Mouse (Mus musculus) MEL (cell line): ENCODE data around the gene Nup153. TPM values are rescaled to one million over a fixed set of nuclear protein-coding genes. Genes with fewer than 3 reads are reported as not detected.

Experiments used
- DNase-seq: peaks from one replicate; pipeline ENCODE4 v3.0.0; 2011; ENCODE audit warnings: low read depth, low spot score
- H3K27ac ChIP-seq: 2 replicates; pipeline ENCODE4 v1.5.1; 2012; ENCODE audit warnings: low read depth, mild to moderate bottlenecking, control low read depth, low read length, moderate library complexity; ENCODE audit not compliant: control insufficient read depth
- H3K27me3 ChIP-seq, 2 experiments: fragments of 150-350 bp in 1 of 2; sonication (generic) in 1 of 2; 2 replicates each; pipeline ENCODE4 v1.6.1; 2012; ENCODE audit warnings: low read length in 2 of 2, mild to moderate bottlenecking in 2 of 2, improper control_type of control experiment in 1 of 2, moderate library complexity in 1 of 2; ENCODE audit not compliant: insufficient read depth in 2 of 2, control insufficient read depth in 1 of 2
- H3K36me3 ChIP-seq, 2 experiments: 2 replicates each; pipeline ENCODE4 v1.6.1; 2012 to 2014; ENCODE audit warnings: low read length in 2 of 2, improper control_type of control experiment in 1 of 2, inconsistent platforms in 1 of 2, mild to moderate bottlenecking in 1 of 2; ENCODE audit not compliant: insufficient read depth in 2 of 2, control insufficient read depth in 1 of 2
- H3K4me1 ChIP-seq, 2 experiments: fragments of 150-350 bp in 1 of 2; sonication (generic) in 1 of 2; 2 replicates each; pipeline ENCODE4 v1.6.1; 2012; ENCODE audit warnings: low read length in 2 of 2, improper control_type of control experiment in 1 of 2, mild to moderate bottlenecking in 1 of 2; ENCODE audit not compliant: insufficient read depth in 2 of 2, control insufficient read depth in 1 of 2
- H3K4me3 ChIP-seq, 2 experiments: fragments of 150-350 bp in 1 of 2; sonication (generic) in 1 of 2; 2 replicates each; pipeline ENCODE4 v1.5.1; 2012; ENCODE audit warnings: low read depth in 2 of 2, low read length in 2 of 2, mild to moderate bottlenecking in 2 of 2, moderate library complexity in 2 of 2, control low read depth in 1 of 2, improper control_type of control experiment in 1 of 2; ENCODE audit not compliant: control insufficient read depth in 1 of 2, insufficient read depth in 1 of 2
- H3K79me2 ChIP-seq: 2 replicates; pipeline ENCODE4 v1.6.1; 2012; ENCODE audit warnings: mild to moderate bottlenecking, low read length, moderate library complexity; ENCODE audit not compliant: control insufficient read depth, poor library complexity, insufficient read depth
- H3K9ac ChIP-seq: 2 replicates; pipeline ENCODE4 v1.6.1; 2012; ENCODE audit warnings: low read depth, mild to moderate bottlenecking, control low read depth, low read length, moderate library complexity; ENCODE audit not compliant: control insufficient read depth, poor library complexity, severe bottlenecking
- H3K9me3 ChIP-seq: fragments of 150-350 bp; sonication (generic); replicated peaks from 2 replicates; pipeline ENCODE4 v1.6.1; 2012; ENCODE audit warnings: mild to moderate bottlenecking, low read length, improper control_type of control experiment, moderate library complexity; ENCODE audit not compliant: insufficient read depth
- BHLHE40 ChIP-seq: IDR thresholded peaks from 2 replicates; pipeline ENCODE4 v1.6.1; 2012; ENCODE audit warnings: low read depth, mild to moderate bottlenecking, inconsistent platforms, low read length, improper control_type of control experiment, borderline replicate concordance
- CHD2 ChIP-seq: IDR thresholded peaks from 2 replicates; pipeline ENCODE4 v1.6.1; 2011; ENCODE audit warnings: low read length, improper control_type of control experiment
- CTCF ChIP-seq, 3 experiments: IDR thresholded peaks in 2 of 3; conservative IDR thresholded peaks in 1 of 3; 2 replicates each; pipeline ENCODE4 v1.5.1; 2011 to 2012; ENCODE audit warnings: low read length in 3 of 3, low read depth in 2 of 3, mild to moderate bottlenecking in 2 of 3, improper control_type of control experiment in 1 of 3, inconsistent platforms in 1 of 3, mixed read lengths in 1 of 3, moderate library complexity in 1 of 3; ENCODE audit not compliant: control insufficient read depth in 1 of 3, insufficient read depth in 1 of 3, poor library complexity in 1 of 3, severe bottlenecking in 1 of 3
- E2F4 ChIP-seq: IDR thresholded peaks from 2 replicates; pipeline ENCODE4 v1.6.1; 2011; ENCODE audit warnings: low read depth, low read length, improper control_type of control experiment, borderline replicate concordance
- ELF1 ChIP-seq: IDR thresholded peaks from 2 replicates; pipeline ENCODE4 v1.6.1; 2014; ENCODE audit warnings: low read depth, mild to moderate bottlenecking, inconsistent platforms, low read length, improper control_type of control experiment, moderate library complexity
- EP300 ChIP-seq, 2 experiments: IDR thresholded peaks; 2 replicates each; pipeline ENCODE4 v1.6.1; 2011; ENCODE audit warnings: improper control_type of control experiment in 2 of 2, low read length in 2 of 2, low read depth in 1 of 2, mild to moderate bottlenecking in 1 of 2
- GATA1 ChIP-seq: IDR thresholded peaks from 2 replicates; pipeline ENCODE4 v1.6.1; 2011; ENCODE audit warnings: low read depth, low read length, improper control_type of control experiment
- HCFC1 ChIP-seq: IDR thresholded peaks from 2 replicates; pipeline ENCODE4 v1.6.1; 2012; ENCODE audit warnings: low read depth, mild to moderate bottlenecking, inconsistent platforms, low read length, improper control_type of control experiment, moderate library complexity
- JUND ChIP-seq: IDR thresholded peaks from 2 replicates; pipeline ENCODE4 v1.6.1; 2011; ENCODE audit warnings: low read depth, mild to moderate bottlenecking, improper control_type of control experiment, low read length
- MAFK ChIP-seq: IDR thresholded peaks from 2 replicates; pipeline ENCODE4 v1.6.1; 2011; ENCODE audit warnings: low read depth, mild to moderate bottlenecking, low read length, improper control_type of control experiment, borderline replicate concordance
- MAX ChIP-seq: IDR thresholded peaks from 2 replicates; pipeline ENCODE4 v1.6.1; 2011; ENCODE audit warnings: low read length, improper control_type of control experiment
- MAZ ChIP-seq: IDR thresholded peaks from 2 replicates; pipeline ENCODE4 v1.6.1; 2012; ENCODE audit warnings: low read depth, mild to moderate bottlenecking, inconsistent platforms, low read length, improper control_type of control experiment
- MEF2A ChIP-seq: IDR thresholded peaks from 2 replicates; pipeline ENCODE4 v1.6.1; 2014; ENCODE audit warnings: low read depth, mild to moderate bottlenecking, inconsistent platforms, low read length, improper control_type of control experiment; ENCODE audit not compliant: poor library complexity, insufficient replicate concordance, severe bottlenecking; ENCODE audit errors: extremely low read depth
- MXI1 ChIP-seq: IDR thresholded peaks from 2 replicates; pipeline ENCODE4 v1.6.1; 2011; ENCODE audit warnings: mild to moderate bottlenecking, low read depth, low read length, improper control_type of control experiment
- MYB ChIP-seq: IDR thresholded peaks from 2 replicates; pipeline ENCODE4 v1.6.1; 2011; ENCODE audit warnings: mild to moderate bottlenecking, low read depth, low read length, improper control_type of control experiment
- MYC ChIP-seq: IDR thresholded peaks from 2 replicates; pipeline ENCODE4 v1.6.1; 2011; ENCODE audit warnings: low read depth, mild to moderate bottlenecking, low read length, improper control_type of control experiment, moderate library complexity
- NRF1 ChIP-seq: IDR thresholded peaks from 2 replicates; pipeline ENCODE4 v1.6.1; 2014; ENCODE audit warnings: low read depth, mild to moderate bottlenecking, inconsistent platforms, low read length, improper control_type of control experiment, moderate library complexity; ENCODE audit not compliant: poor library complexity, insufficient read depth, severe bottlenecking
- POLR2A ChIP-seq, 2 experiments: IDR thresholded peaks; 2 replicates each; pipeline ENCODE4 v1.6.1; 2011 to 2012; ENCODE audit warnings: low read length in 2 of 2, mild to moderate bottlenecking in 2 of 2, control low read depth in 1 of 2, improper control_type of control experiment in 1 of 2, low read depth in 1 of 2, moderate library complexity in 1 of 2; ENCODE audit not compliant: control insufficient read depth in 1 of 2, insufficient read depth in 1 of 2, poor library complexity in 1 of 2
- POLR2AphosphoS2 ChIP-seq: IDR thresholded peaks from 2 replicates; pipeline ENCODE4 v1.6.1; 2011; ENCODE audit warnings: low read length, improper control_type of control experiment
- POLR2AphosphoS5 ChIP-seq: IDR thresholded peaks from 2 replicates; pipeline ENCODE4 v1.6.1; 2012; ENCODE audit warnings: low read depth, borderline replicate concordance, mild to moderate bottlenecking, inconsistent platforms, low read length, moderate library complexity, mixed read lengths
- RCOR1 ChIP-seq: IDR thresholded peaks from 2 replicates; pipeline ENCODE4 v1.6.1; 2012; ENCODE audit warnings: low read depth, mild to moderate bottlenecking, inconsistent platforms, low read length, improper control_type of control experiment
- SIN3A ChIP-seq: IDR thresholded peaks from 2 replicates; pipeline ENCODE4 v1.6.1; 2012; ENCODE audit warnings: low read length, improper control_type of control experiment, inconsistent platforms
- UBTF ChIP-seq: IDR thresholded peaks from 2 replicates; pipeline ENCODE4 v1.6.1; 2012; ENCODE audit warnings: low read depth, mild to moderate bottlenecking, inconsistent platforms, low read length, improper control_type of control experiment, moderate library complexity, borderline replicate concordance; ENCODE audit not compliant: insufficient read depth
- USF1 ChIP-seq: IDR thresholded peaks from 2 replicates; pipeline ENCODE4 v1.6.1; 2014; ENCODE audit warnings: low read depth, mild to moderate bottlenecking, inconsistent platforms, low read length, improper control_type of control experiment, moderate library complexity
- ZKSCAN1 ChIP-seq: IDR thresholded peaks from 2 replicates; pipeline ENCODE4 v1.6.1; 2012; ENCODE audit warnings: low read depth, mild to moderate bottlenecking, inconsistent platforms, low read length, improper control_type of control experiment, moderate library complexity
- ZMIZ1 ChIP-seq: IDR thresholded peaks from 2 replicates; pipeline ENCODE4 v1.6.1; 2012; ENCODE audit warnings: low read depth, mild to moderate bottlenecking, inconsistent platforms, low read length, improper control_type of control experiment, moderate library complexity
- polyA plus RNA-seq, 2 experiments: library from polyadenylated mRNA; stranded (reverse) in 1 of 2; unstranded in 1 of 2; fragments of >175 nt in 1 of 2; fragments of >200 nt in 1 of 2; gene quantifications; 2 replicates each; pipeline versions ENCODE4 v1.2.1 to v1.2.4; 2012; ENCODE audit warnings: low replicate concordance in 2 of 2, low read depth in 1 of 2; ENCODE audit not compliant: insufficient read length in 2 of 2, insufficient read depth in 1 of 2, missing spikeins in 1 of 2
- total RNA-seq: library from RNA; depleted of rRNA; stranded (reverse); fragments of 300-350 nt; gene quantifications from 2 replicates; pipeline ENCODE4 v1.2.3, GENCODE M21; 2012

Gene Nup153
- total and polyA plus RNA-seq, 3 experiments: 64.6 to 221 (median 82.8) TPM

DNA sequence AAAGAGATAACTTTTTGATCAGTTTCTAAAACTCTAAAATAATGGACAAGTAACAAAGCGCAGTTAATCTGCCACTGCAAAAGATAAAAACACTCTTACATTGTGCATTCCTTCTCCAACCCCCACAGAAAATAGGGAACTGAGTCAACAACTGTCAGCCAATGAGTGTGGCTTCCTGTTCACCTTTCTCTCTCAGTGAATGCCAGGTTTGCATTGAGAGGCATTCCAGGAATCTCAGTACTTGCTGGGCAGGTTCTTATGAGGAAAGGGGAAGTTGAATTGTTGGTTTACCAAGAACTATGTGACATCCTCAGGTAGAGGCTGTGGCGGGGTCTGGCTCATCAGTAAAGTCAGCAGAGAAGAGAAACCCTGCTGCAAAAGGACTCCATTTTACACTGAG, 31.0 kb downstream of the Nup153 start:
- H3K9me3 ChIP-seq: no peaks in the 10 kb centered on the region
- H3K79me2 ChIP-seq: peaks cover 16% of the 10 kb centered on the region
- peaks cover 51 to 70% of the 10 kb centered on the region in 2 experiments for H3K36me3 ChIP-seq
- H3K27ac ChIP-seq: no peak overlapping the region
- H3K27me3 ChIP-seq: no peaks in the 10 kb centered on the region
- DNase-seq: peak; percentile 62
- TF ChIP-seq NRF1 (no peak), ZKSCAN1 (no peak), E2F4 (no peak), SIN3A (peak; percentile 20; the same call in 1 of the 2 replicates), MYC (no peak), GATA1 (peak; percentile 45; the same call in 1 of the 2 replicates), POLR2AphosphoS5 (no peak), HCFC1 (no peak), MEF2A (no peak), MAFK (no peak), EP300 (IDR thresholded peaks at IDR 0.05; ENCODE audit: low read depth in 1 of 2, low read length in 2 of 2) (peak; percentile 30 to 43; a peak in 3 of 4 replicates), POLR2A (IDR thresholded peaks at IDR 0.05; ENCODE audit: control insufficient read depth in 1 of 2, insufficient read depth in 1 of 2, low read depth in 1 of 2, low read length in 2 of 2, poor library complexity in 1 of 2) (0 out of 4 replicates have a peak, but pooled peaks of 1 of the 2 experiments have one; percentile 28), USF1 (no peak), MAZ (no peak), BHLHE40 (no peak), CHD2 (no peak), MYB (no peak), POLR2AphosphoS2 (no peak), UBTF (no peak), ELF1 (0 out of 2 replicates have a peak, but pooled peaks have one; percentile 18), ZMIZ1 (no peak), MAX (no peak), MXI1 (no peak), CTCF (IDR thresholded peaks at IDR 0.05 in 2 of 3, conservative IDR thresholded peaks at IDR 0.05 in 1 of 3; ENCODE audit: control insufficient read depth in 1 of 3, insufficient read depth in 1 of 3, low read depth in 2 of 3, low read length in 3 of 3, poor library complexity in 1 of 3, severe bottlenecking in 1 of 3) (no peak), JUND (no peak), RCOR1 (no peak)
- TF ChIP-seq, all 39 proteins: peak for 5
- H3K9ac ChIP-seq: no peak overlapping the region
- H3K4me3 ChIP-seq: no peak overlapping the region
- H3K4me1 ChIP-seq: peaks cover 2 to 15% of the 10 kb centered on the region in 2 experiments; a peak in 3 of 4 replicates
